Mouse (Mus musculus): Measurements from ENCODE around the gene Slc32a1. TPM values are rescaled to one million over a fixed set of nuclear protein-coding genes. Genes with fewer than 3 reads are reported as not detected.

The Slc32a1 gene
- polyA plus RNA-seq, 1 experiment = not detected

DNA sequence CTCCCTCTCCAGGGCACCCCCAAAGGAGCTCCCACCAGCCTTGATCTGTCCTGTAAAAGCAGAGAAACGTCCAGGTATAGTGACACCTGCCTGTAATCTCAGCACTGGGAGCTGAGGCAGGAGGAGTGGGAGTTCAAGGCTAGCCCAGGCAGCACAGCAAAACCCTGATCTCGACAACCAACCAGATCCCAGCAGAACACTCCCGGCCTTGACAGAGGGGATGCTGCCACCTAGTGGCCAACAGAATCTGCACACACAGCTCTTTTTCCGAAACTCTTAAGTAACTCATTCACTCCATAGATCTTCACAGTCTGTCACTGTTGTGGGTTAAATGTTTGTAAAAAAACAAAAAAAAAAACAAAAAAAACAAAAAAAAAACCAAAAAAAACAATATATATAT is 42.4 kb downstream of the Slc32a1 start:
- TF ChIP-seq POLR2A (IDR thresholded peaks at IDR 0.05; ENCODE audit: borderline replicate concordance, low read depth, low read length) = no peak
- TF ChIP-seq CTCF (IDR thresholded peaks at IDR 0.05; ENCODE audit: low read depth, low read length) = peak; percentile 67
- no peak overlapping the region for H3K27ac ChIP-seq (ENCODE audit: insufficient read depth, low read depth, low read length)
- H3K4me3 ChIP-seq (ENCODE audit: insufficient read depth, low read length) = no peak overlapping the region
- H3K4me1 ChIP-seq (ENCODE audit: control insufficient read depth, insufficient read depth, low read length) = peaks cover 7% of the 10 kb centered on the region

DNA sequence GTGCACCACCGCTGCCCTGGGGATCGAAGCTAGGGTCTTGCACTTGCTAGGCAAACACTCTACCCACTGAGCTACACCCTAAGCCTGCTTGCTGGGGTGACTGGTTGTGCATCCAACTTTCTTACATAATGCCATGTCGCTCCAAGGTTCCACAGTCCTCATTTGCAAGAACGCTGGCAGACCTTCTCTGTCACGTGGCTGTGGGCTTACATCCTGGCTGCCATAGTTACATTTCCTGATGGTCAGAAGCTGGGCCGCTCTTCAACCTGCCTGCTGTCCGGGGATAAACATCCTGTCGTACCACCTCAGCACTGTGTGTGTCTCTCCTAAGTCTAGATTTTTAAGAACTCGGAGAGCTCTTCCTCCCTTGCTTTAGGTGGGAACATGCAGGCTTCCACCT is 44.1 kb downstream of the Slc32a1 start:
- Histone ChIP-seq H3K4me3 (ENCODE audit: insufficient read depth, low read length) (no peak overlapping the region), H3K4me1 (ENCODE audit: control insufficient read depth, insufficient read depth, low read length) (peaks cover 7% of the 10 kb centered on the region), H3K27ac (ENCODE audit: insufficient read depth, low read depth, low read length) (no peak overlapping the region)
- TF ChIP-seq CTCF (IDR thresholded peaks at IDR 0.05; ENCODE audit: low read depth, low read length) (no peak), POLR2A (IDR thresholded peaks at IDR 0.05; ENCODE audit: borderline replicate concordance, low read depth, low read length) (no peak)

DNA sequence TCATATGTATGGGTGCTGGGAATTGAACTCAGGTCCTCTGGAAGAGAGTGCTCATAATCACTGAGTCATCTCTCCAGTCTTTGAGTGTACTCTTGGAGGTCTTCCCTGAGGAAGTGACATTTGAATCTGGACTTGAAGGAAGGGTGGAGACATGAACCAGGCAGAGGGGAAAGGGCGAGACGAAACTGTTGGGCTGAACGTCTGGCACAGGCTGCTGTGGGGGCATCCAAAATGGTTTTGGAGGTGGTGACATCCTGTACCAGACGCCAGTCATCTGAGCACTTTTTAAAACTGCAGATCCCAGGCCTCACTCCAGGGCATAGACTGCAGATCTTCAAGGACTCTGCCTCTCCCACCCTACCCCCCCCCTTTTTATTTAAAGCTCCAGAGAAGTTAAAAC is 45.2 kb downstream of the Slc32a1 start:
- Histone ChIP-seq H3K4me3 (ENCODE audit: insufficient read depth, low read length) (no peak overlapping the region), H3K27ac (ENCODE audit: insufficient read depth, low read depth, low read length) (no peak overlapping the region), H3K4me1 (ENCODE audit: control insufficient read depth, insufficient read depth, low read length) (peaks cover 7% of the 10 kb centered on the region)
- TF ChIP-seq CTCF (IDR thresholded peaks at IDR 0.05; ENCODE audit: low read depth, low read length) = no peak
- no peak for TF ChIP-seq POLR2A (IDR thresholded peaks at IDR 0.05; ENCODE audit: borderline replicate concordance, low read depth, low read length)

DNA sequence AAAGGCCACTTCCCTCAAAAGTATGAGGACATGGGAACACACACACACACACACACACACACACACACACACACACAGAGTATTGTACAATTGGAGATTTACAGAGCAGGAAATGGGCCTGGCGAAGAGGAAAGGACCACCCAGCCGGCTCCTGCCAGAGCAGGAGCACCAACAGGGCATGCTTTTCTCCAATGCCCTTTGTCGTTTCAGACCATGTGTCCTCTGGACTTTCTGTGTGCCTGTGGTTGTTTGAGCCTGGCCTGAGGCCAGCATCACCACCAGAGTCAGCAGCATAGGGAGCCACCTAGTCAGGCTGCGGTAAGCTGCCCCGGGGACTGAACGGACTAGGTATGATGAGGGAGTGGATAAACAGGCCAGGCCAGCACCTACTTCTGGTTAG is 48.3 kb downstream of the Slc32a1 start:
- TF ChIP-seq CTCF (IDR thresholded peaks at IDR 0.05; ENCODE audit: low read depth, low read length) = no peak
- no peak for TF ChIP-seq POLR2A (IDR thresholded peaks at IDR 0.05; ENCODE audit: borderline replicate concordance, low read depth, low read length)
- H3K4me1 ChIP-seq (ENCODE audit: control insufficient read depth, insufficient read depth, low read length) = no peaks in the 10 kb centered on the region
- H3K27ac ChIP-seq (ENCODE audit: insufficient read depth, low read depth, low read length) = no peak overlapping the region
- H3K4me3 ChIP-seq (ENCODE audit: insufficient read depth, low read length) = no peak overlapping the region

DNA sequence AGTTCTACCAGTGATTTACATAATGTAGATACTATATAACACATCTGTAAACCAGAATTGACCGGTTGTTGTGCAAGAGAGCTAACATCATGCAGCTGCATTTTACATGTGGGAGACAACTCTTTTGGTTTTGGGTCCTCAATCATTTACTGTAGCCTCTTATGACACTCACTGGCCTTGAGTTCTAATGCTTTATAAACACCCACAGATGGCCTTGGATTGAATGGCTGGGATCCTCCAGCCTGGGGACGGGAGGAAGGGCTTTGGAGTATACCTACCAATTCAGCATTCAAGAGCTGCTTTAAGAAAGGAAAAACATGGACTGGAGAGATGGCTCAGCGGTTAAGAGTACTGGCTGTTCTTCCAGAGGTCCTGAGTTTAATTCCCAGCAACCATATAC is 48.8 kb downstream of the Slc32a1 start:
- H3K27ac ChIP-seq (ENCODE audit: insufficient read depth, low read depth, low read length) = no peak overlapping the region
- H3K4me1 ChIP-seq (ENCODE audit: control insufficient read depth, insufficient read depth, low read length) = no peaks in the 10 kb centered on the region
- no peak overlapping the region for H3K4me3 ChIP-seq (ENCODE audit: insufficient read depth, low read length)
- TF ChIP-seq CTCF (IDR thresholded peaks at IDR 0.05; ENCODE audit: low read depth, low read length) = no peak

DNA sequence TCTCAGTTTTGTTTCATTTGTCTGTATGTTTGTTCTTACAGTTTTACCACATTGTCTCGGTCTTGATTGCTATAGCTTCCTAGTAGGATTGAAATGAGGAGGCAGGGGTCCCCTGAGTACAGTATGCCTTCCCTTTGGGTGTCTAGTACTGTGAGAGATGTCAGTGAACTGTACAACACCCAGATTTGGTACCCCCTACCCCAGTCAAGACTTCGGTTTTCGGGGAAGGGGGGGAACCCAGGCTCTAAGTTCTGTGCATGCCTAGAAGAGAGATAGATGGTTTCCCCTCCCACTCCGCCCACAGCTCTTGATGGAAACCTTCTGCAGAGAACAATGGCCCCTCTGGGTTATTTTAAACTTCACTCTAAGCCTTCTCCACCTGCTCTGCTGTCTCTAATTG is 54.5 kb downstream of the Slc32a1 start, which contains the start of gene Ppp1r16b:
TSS of gene Ppp1r16b (plus strand) at position 301 of the 400 bp plus-strand sequence.
- peaks cover 5% of the 10 kb centered on the region; the same call in 1 of the 2 replicates for H3K4me1 ChIP-seq (ENCODE audit: control insufficient read depth, insufficient read depth, low read length)
- H3K4me3 ChIP-seq (ENCODE audit: insufficient read depth, low read length) = no peak within 1 kb of the TSS
- no peak for TF ChIP-seq CTCF (IDR thresholded peaks at IDR 0.05; ENCODE audit: low read depth, low read length)
- TF ChIP-seq POLR2A (IDR thresholded peaks at IDR 0.05; ENCODE audit: borderline replicate concordance, low read depth, low read length) = no peak

More for the DNA sequence above, 54.5 kb downstream of the Slc32a1 start, which contains the start of gene Ppp1r16b:
- H3K27ac ChIP-seq (ENCODE audit: insufficient read depth, low read depth, low read length) = no peak within 1 kb of the TSS

Other genes starting within 250 kb of the Slc32a1 start
- gene Snhg11, start 235.1 kb upstream of the Slc32a1 start, polyA plus RNA-seq (2012; ENCODE audit: insufficient read depth, insufficient read length, missing spikeins) = 1.2 and 1.9 TPM in 2 replicates
- 21.2 and 27.0 TPM in 2 replicates for gene Ralgapb, start 200.9 kb upstream of the Slc32a1 start, polyA plus RNA-seq (2012; ENCODE audit: insufficient read depth, insufficient read length, missing spikeins)
- not detected in 2 replicates for gene Adig, start 108.2 kb upstream of the Slc32a1 start, polyA plus RNA-seq (2012; ENCODE audit: insufficient read depth, insufficient read length, missing spikeins)
- gene Arhgap40, start 98.0 kb upstream of the Slc32a1 start, polyA plus RNA-seq (2012; ENCODE audit: insufficient read depth, insufficient read length, missing spikeins) = not detected in 2 replicates
- gene Actr5, start 14.1 kb downstream of the Slc32a1 start, polyA plus RNA-seq (2012; ENCODE audit: insufficient read depth, insufficient read length, missing spikeins) = 8.4 and 9.4 TPM in 2 replicates
- gene Ppp1r16b, start 54.6 kb downstream of the Slc32a1 start, polyA plus RNA-seq (2012; ENCODE audit: insufficient read depth, insufficient read length, missing spikeins) = not detected in 2 replicates
- gene Fam83d, start 157.3 kb downstream of the Slc32a1 start, polyA plus RNA-seq (2012; ENCODE audit: insufficient read depth, insufficient read length, missing spikeins) = 5.2 and 5.6 TPM in 2 replicates
- 10.4 and 15.6 TPM in 2 replicates for gene Dhx35, start 184.0 kb downstream of the Slc32a1 start, polyA plus RNA-seq (2012; ENCODE audit: insufficient read depth, insufficient read length, missing spikeins)